Mouse (Mus musculus) neural tube, embryonic 15.5 days (tissue): ENCODE results near the gene Prox2. TPM values are rescaled to one million over a fixed set of nuclear protein-coding genes. Genes with fewer than 3 reads are reported as not detected.
A peak's percentile ranks its signal among the peaks of the same experiment; 100 is the strongest.

Experiments used
- ATAC-seq: fragments of 200-750 bp; cut with Nextera tagmentation; 2 replicates; pipeline ENCODE4 v1.8.0; 2017; ENCODE audit warnings: mild to moderate bottlenecking, moderate TSS enrichment, moderate library complexity; ENCODE audit not compliant: low FRiP score
- H3K27ac ChIP-seq: fragments of 300-500 bp; sonication (generic); replicated peaks from 2 replicates; pipeline ENCODE4 v1.5.1; 2015; ENCODE audit warnings: mild to moderate bottlenecking, inconsistent platforms
- H3K27me3 ChIP-seq: fragments of 300-500 bp; sonication (generic); replicated peaks from 2 replicates; pipeline ENCODE4 v1.6.1; 2015; ENCODE audit warnings: inconsistent platforms
- H3K36me3 ChIP-seq: fragments of 300-500 bp; sonication (generic); 2 replicates; pipeline ENCODE4 v1.6.1; 2015; ENCODE audit warnings: inconsistent platforms
- H3K4me1 ChIP-seq: fragments of 300-500 bp; sonication (generic); 2 replicates; pipeline ENCODE4 v1.6.1; 2015; ENCODE audit warnings: inconsistent platforms
- H3K4me2 ChIP-seq: fragments of 300-500 bp; sonication (generic); 2 replicates; pipeline ENCODE4 v1.6.1; 2015; ENCODE audit warnings: inconsistent platforms, mild to moderate bottlenecking, moderate library complexity
- H3K4me3 ChIP-seq: fragments of 300-500 bp; sonication (generic); replicated peaks from 2 replicates; pipeline ENCODE4 v1.5.1; 2015; ENCODE audit warnings: mild to moderate bottlenecking, inconsistent platforms
- H3K9ac ChIP-seq: fragments of 300-500 bp; sonication (generic); replicated peaks from 2 replicates; pipeline ENCODE4 v1.6.1; 2015; ENCODE audit warnings: mild to moderate bottlenecking, inconsistent platforms
- H3K9me3 ChIP-seq: fragments of 300-500 bp; sonication (generic); replicated peaks from 2 replicates; pipeline ENCODE4 v1.6.1; 2016; ENCODE audit warnings: inconsistent platforms
- WGBS: fragments of 180-500 bp; shearing (Covaris S2); methylation state at CpG from one replicate; pipeline ENCODE4 v1.1.7; 2015; ENCODE audit warnings: mixed read lengths; 5-methylcytosine and 5-hydroxymethylcytosine counted together
- polyA plus RNA-seq: library from polyadenylated mRNA; unstranded; fragments of >200 nt; fragmentation: Nextera tagmentation; extraction: Ambion mirVana; gene quantifications from 2 replicates; pipeline ENCODE4 v1.2.1, GENCODE M21; 2015

Prox2 gene
- polyA plus RNA-seq, 1 experiment from 2014 or later, result 1.5 TPM

- H3K27me3 ChIP-seq, result no peaks in the 10 kb centered on the region
- H3K9ac ChIP-seq, result no peak overlapping the region
- WGBS, result 81% methylated on average over 3 of the region's 3 CpGs
- no peak overlapping the region for H3K4me3 ChIP-seq
- peaks cover 38% of the 10 kb centered on the region for H3K4me1 ChIP-seq
- H3K4me2 ChIP-seq, result no peak overlapping the region
- H3K9me3 ChIP-seq, result no peaks in the 10 kb centered on the region
- no peaks in the 10 kb centered on the region for H3K36me3 ChIP-seq
- no peak overlapping the region for H3K27ac ChIP-seq
- no peak for ATAC-seq
These were observed 1.9 kb downstream of the Prox2 start for GRCm38 (mm10) chr12:85108643-85109042.

- H3K4me1 ChIP-seq, result peaks cover 14% of the 10 kb centered on the region
- no peaks in the 10 kb centered on the region for H3K9me3 ChIP-seq
- H3K9ac ChIP-seq, result no peak overlapping the region
- H3K4me3 ChIP-seq, result no peak overlapping the region
- peak overlapping the region; percentile 33 for H3K4me2 ChIP-seq
- no peak for ATAC-seq
- 6% methylated on average over 8 of the region's 8 CpGs for WGBS
- H3K27ac ChIP-seq, result no peak overlapping the region
- no peaks in the 10 kb centered on the region for H3K27me3 ChIP-seq
- H3K36me3 ChIP-seq, result no peaks in the 10 kb centered on the region
These were observed 4.3 kb downstream of the Prox2 start for GRCm38 (mm10) chr12:85106292-85106691.

GRCm38 (mm10) chr12:85104789-85105188, 5.8 kb downstream of the Prox2 start:
- ATAC-seq, result no peak
- no peak overlapping the region for H3K9ac ChIP-seq
- H3K9me3 ChIP-seq, result no peaks in the 10 kb centered on the region
- H3K27me3 ChIP-seq, result no peaks in the 10 kb centered on the region
- H3K4me3 ChIP-seq, result no peak overlapping the region
- peaks cover 15% of the 10 kb centered on the region for H3K4me1 ChIP-seq
- no peak overlapping the region for H3K4me2 ChIP-seq
- H3K27ac ChIP-seq, result no peak overlapping the region
- H3K36me3 ChIP-seq, result no peaks in the 10 kb centered on the region
- WGBS, result 76% methylated on average over 8 of the region's 8 CpGs

GRCm38 (mm10) chr12:85103096-85103495, 7.5 kb downstream of the Prox2 start:
- Histone ChIP-seq H3K27me3 (no peaks in the 10 kb centered on the region), H3K4me1 (peaks cover 9% of the 10 kb centered on the region; the same call in 1 of the 2 replicates), H3K9ac (no peak overlapping the region), H3K4me2 (no peak overlapping the region), H3K36me3 (no peaks in the 10 kb centered on the region), H3K4me3 (no peak overlapping the region), H3K27ac (no peak overlapping the region), H3K9me3 (no peaks in the 10 kb centered on the region)
- ATAC-seq, result no peak
- 79% methylated on average over 8 of the region's 8 CpGs for WGBS

- no peak for ATAC-seq
These were observed 8.9 kb downstream of the Prox2 start for GRCm38 (mm10) chr12:85101521-85102106.

GRCm38 (mm10) chr12:85101001-85101400, 9.6 kb downstream of the Prox2 start:
- Histone ChIP-seq H3K27ac (0 out of 2 replicates have a peak overlapping the region, but pooled peaks have one; percentile 14), H3K4me1 (peaks cover 6% of the 10 kb centered on the region; the same call in 1 of the 2 replicates), H3K9me3 (no peaks in the 10 kb centered on the region), H3K9ac (no peak overlapping the region), H3K4me2 (peak overlapping the region; percentile 6; the same call in 1 of the 2 replicates), H3K4me3 (no peak overlapping the region), H3K36me3 (no peaks in the 10 kb centered on the region), H3K27me3 (no peaks in the 10 kb centered on the region)
- ATAC-seq, result no peak; the same call in 1 of the 2 replicates
- 39% methylated on average over 14 of the region's 14 CpGs for WGBS

More at GRCm38 (mm10) chr12:85101521-85102106, 8.9 kb downstream of the Prox2 start:
- H3K27ac ChIP-seq, result no peak overlapping the region
- H3K36me3 ChIP-seq, result no peaks in the 10 kb centered on the region
- H3K4me1 ChIP-seq, result peaks cover 9% of the 10 kb centered on the region; the same call in 1 of the 2 replicates
- no peaks in the 10 kb centered on the region for H3K27me3 ChIP-seq
- H3K4me3 ChIP-seq, result no peak overlapping the region
- WGBS, result 75% methylated on average over 5 of the region's 5 CpGs
- no peak overlapping the region for H3K4me2 ChIP-seq
- no peaks in the 10 kb centered on the region for H3K9me3 ChIP-seq
- no peak overlapping the region for H3K9ac ChIP-seq

GRCm38 (mm10) chr12:85095859-85096258, 14.7 kb downstream of the Prox2 start:
- Histone ChIP-seq H3K4me3 (no peak overlapping the region), H3K36me3 (no peaks in the 10 kb centered on the region), H3K9ac (no peak overlapping the region), H3K9me3 (no peaks in the 10 kb centered on the region), H3K4me2 (no peak overlapping the region), H3K27ac (no peak overlapping the region), H3K27me3 (no peaks in the 10 kb centered on the region), H3K4me1 (peaks cover 13% of the 10 kb centered on the region)
- no peak for ATAC-seq
- WGBS, result 89% methylated on average over 7 of the region's 7 CpGs

- no peak for ATAC-seq
- Histone ChIP-seq H3K27ac (no peak overlapping the region), H3K4me1 (peaks cover 11% of the 10 kb centered on the region), H3K9me3 (no peaks in the 10 kb centered on the region), H3K27me3 (no peaks in the 10 kb centered on the region), H3K9ac (no peak overlapping the region), H3K4me3 (no peak overlapping the region), H3K4me2 (no peak overlapping the region), H3K36me3 (no peaks in the 10 kb centered on the region)
- whole genome bisulfite sequencing, result 89% methylated on average over 11 of the region's 11 CpGs
These were observed 15.4 kb downstream of the Prox2 start for GRCm38 (mm10) chr12:85095146-85095545.

GRCm38 (mm10) chr12:85094706-85095105, 15.9 kb downstream of the Prox2 start:
- no peaks in the 10 kb centered on the region for H3K36me3 ChIP-seq
- peaks cover 11% of the 10 kb centered on the region for H3K4me1 ChIP-seq
- H3K27ac ChIP-seq, result no peak overlapping the region
- no peaks in the 10 kb centered on the region for H3K27me3 ChIP-seq
- no peak overlapping the region for H3K9ac ChIP-seq
- no peak for ATAC-seq
- H3K4me3 ChIP-seq, result no peak overlapping the region
- no peak overlapping the region for H3K4me2 ChIP-seq
- no peaks in the 10 kb centered on the region for H3K9me3 ChIP-seq
- WGBS, result 70% methylated on average over 10 of the region's 10 CpGs

GRCm38 (mm10) chr12:85094010-85094409, 16.5 kb downstream of the Prox2 start:
- Histone ChIP-seq H3K4me2 (no peak overlapping the region), H3K36me3 (peaks cover 3% of the 10 kb centered on the region; the same call in 1 of the 2 replicates), H3K4me3 (no peak overlapping the region), H3K4me1 (peaks cover 11% of the 10 kb centered on the region), H3K27ac (no peak overlapping the region), H3K9ac (no peak overlapping the region), H3K9me3 (no peaks in the 10 kb centered on the region), H3K27me3 (no peaks in the 10 kb centered on the region)
- 41% methylated on average over 14 of the region's 14 CpGs for WGBS
- no peak; the same call in 1 of the 2 replicates for ATAC-seq

GRCm38 (mm10) chr12:85092214-85092613, 18.3 kb downstream of the Prox2 start:
- H3K9ac ChIP-seq, result no peak overlapping the region
- no peak for ATAC-seq

GRCm38 (mm10) chr12:85091190-85091589, 19.4 kb downstream of the Prox2 start:
- Histone ChIP-seq H3K36me3 (peaks cover 17% of the 10 kb centered on the region), H3K4me1 (peaks cover 11% of the 10 kb centered on the region), H3K9ac (no peak overlapping the region), H3K4me2 (no peak overlapping the region), H3K4me3 (no peak overlapping the region), H3K27ac (no peak overlapping the region), H3K9me3 (no peaks in the 10 kb centered on the region), H3K27me3 (no peaks in the 10 kb centered on the region)
- ATAC-seq, result no peak
- 90% methylated on average over 3 of the region's 3 CpGs for WGBS

More at GRCm38 (mm10) chr12:85092214-85092613, 18.3 kb downstream of the Prox2 start:
- WGBS, result 11% methylated on average over 3 of the region's 3 CpGs
- Histone ChIP-seq H3K4me1 (peaks cover 11% of the 10 kb centered on the region), H3K4me2 (no peak overlapping the region), H3K9me3 (no peaks in the 10 kb centered on the region), H3K4me3 (no peak overlapping the region), H3K36me3 (peaks cover 16% of the 10 kb centered on the region), H3K27me3 (no peaks in the 10 kb centered on the region), H3K27ac (no peak overlapping the region)
